Mouse (Mus musculus): ENCODE measurements around the gene Ywhag. TPM values are rescaled to one million over a fixed set of nuclear protein-coding genes. Genes with fewer than 3 reads are reported as not detected.

Ywhag gene
- polyA plus RNA-seq, 1 experiment from 2014 or later: 208 TPM

GRCm38 (mm10) chr5:135879449-135880158, 54.8 kb downstream of the Ywhag start:
- Histone ChIP-seq H3K36me3 (ENCODE audit: control insufficient read depth, insufficient read depth, low read length) (no peaks in the 10 kb centered on the region), H3K4me3 (ENCODE audit: low read depth, low read length) (no peak overlapping the region), H3K4me1 (replicated peaks; ENCODE audit: control insufficient read depth, insufficient read depth, low read length) (no peaks in the 10 kb centered on the region), H3K9ac (ENCODE audit: low read depth, low read length) (no peak overlapping the region), H3K9me3 (ENCODE audit: control insufficient read depth, low read length) (no peaks in the 10 kb centered on the region), H3K27me3 (ENCODE audit: control insufficient read depth, insufficient read depth, low read length) (no peaks in the 10 kb centered on the region), H3K27ac (ENCODE audit: low read depth, low read length) (no peak overlapping the region), H3K4me2 (replicated peaks; ENCODE audit: low read depth, low read length) (no peak overlapping the region)
- 71% methylated on average over 13 of the region's 13 CpGs for WGBS
- no peak for ATAC-seq (ENCODE audit: low FRiP score)
- DNase-seq (ENCODE audit: low spot score): no peak

GRCm38 (mm10) chr5:135877831-135878231, 56.6 kb downstream of the Ywhag start:
- Histone ChIP-seq H3K36me3 (ENCODE audit: control insufficient read depth, insufficient read depth, low read length) (no peaks in the 10 kb centered on the region), H3K4me2 (replicated peaks; ENCODE audit: low read depth, low read length) (peak overlapping the region; percentile 26), H3K27me3 (ENCODE audit: control insufficient read depth, insufficient read depth, low read length) (peaks cover 2% of the 10 kb centered on the region; the same call in 1 of the 2 replicates), H3K4me3 (ENCODE audit: low read depth, low read length) (peak overlapping the region; percentile 1; the same call in 1 of the 2 replicates), H3K4me1 (replicated peaks; ENCODE audit: control insufficient read depth, insufficient read depth, low read length) (no peaks in the 10 kb centered on the region), H3K27ac (ENCODE audit: low read depth, low read length) (no peak overlapping the region), H3K9me3 (ENCODE audit: control insufficient read depth, low read length) (no peaks in the 10 kb centered on the region), H3K9ac (ENCODE audit: low read depth, low read length) (no peak overlapping the region)
- WGBS: 1% methylated on average over 16 of the region's 16 CpGs
- DNase-seq (ENCODE audit: low spot score): peak; percentile 78
- no peak for ATAC-seq (ENCODE audit: low FRiP score)

DNA sequence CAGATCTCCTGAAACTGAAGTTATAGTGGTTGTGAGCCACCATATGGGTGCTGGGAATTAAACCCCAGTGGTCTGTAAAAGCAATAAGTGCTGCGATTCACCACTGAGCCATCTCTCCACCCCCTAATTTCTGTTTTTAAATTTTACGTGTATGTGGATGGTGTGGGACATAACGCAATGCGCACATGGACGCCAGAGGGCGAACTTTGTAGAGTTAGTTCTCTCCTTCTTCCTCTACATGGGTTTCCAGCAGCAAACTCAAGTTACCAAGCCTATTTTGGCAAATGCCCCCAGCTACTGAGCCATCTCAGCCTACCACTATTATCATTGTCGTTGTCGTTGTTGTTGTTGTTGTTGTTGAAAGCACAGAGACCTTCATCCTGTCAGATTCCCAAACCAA, 57.2 kb downstream of the Ywhag start:
- Histone ChIP-seq H3K27ac (ENCODE audit: low read depth, low read length) (no peak overlapping the region), H3K27me3 (ENCODE audit: control insufficient read depth, insufficient read depth, low read length) (peaks cover 2% of the 10 kb centered on the region), H3K4me3 (ENCODE audit: low read depth, low read length) (no peak overlapping the region), H3K9me3 (ENCODE audit: control insufficient read depth, low read length) (no peaks in the 10 kb centered on the region), H3K4me1 (replicated peaks; ENCODE audit: control insufficient read depth, insufficient read depth, low read length) (no peaks in the 10 kb centered on the region), H3K9ac (ENCODE audit: low read depth, low read length) (no peak overlapping the region), H3K36me3 (ENCODE audit: control insufficient read depth, insufficient read depth, low read length) (no peaks in the 10 kb centered on the region), H3K4me2 (replicated peaks; ENCODE audit: low read depth, low read length) (no peak overlapping the region; the same call in 1 of the 2 replicates)
- DNase-seq (ENCODE audit: low spot score) (peak; percentile 81), ATAC-seq (ENCODE audit: low FRiP score) (no peak)
- WGBS: 19% methylated on average over 8 of the region's 8 CpGs

GRCm38 (mm10) chr5:135873753-135874152, 60.7 kb downstream of the Ywhag start:
- H3K27me3 ChIP-seq (ENCODE audit: control insufficient read depth, insufficient read depth, low read length): peaks cover 15% of the 10 kb centered on the region
- ATAC-seq (ENCODE audit: low FRiP score) (no peak), DNase-seq (ENCODE audit: low spot score) (no peak)
- H3K4me2 ChIP-seq (replicated peaks; ENCODE audit: low read depth, low read length): no peak overlapping the region
- no peaks in the 10 kb centered on the region for H3K9me3 ChIP-seq (ENCODE audit: control insufficient read depth, low read length)
- 58% methylated on average over 9 of the region's 9 CpGs for WGBS
- H3K27ac ChIP-seq (ENCODE audit: low read depth, low read length): no peak overlapping the region
- H3K36me3 ChIP-seq (ENCODE audit: control insufficient read depth, insufficient read depth, low read length): no peaks in the 10 kb centered on the region
- no peak overlapping the region for H3K9ac ChIP-seq (ENCODE audit: low read depth, low read length)
- H3K4me3 ChIP-seq (ENCODE audit: low read depth, low read length): no peak overlapping the region
- peaks cover 2% of the 10 kb centered on the region for H3K4me1 ChIP-seq (replicated peaks; ENCODE audit: control insufficient read depth, insufficient read depth, low read length)

GRCm38 (mm10) chr5:135872996-135873395, 61.4 kb downstream of the Ywhag start:
- H3K4me2 ChIP-seq (replicated peaks; ENCODE audit: low read depth, low read length): no peak overlapping the region
- no peak overlapping the region; the same call in 1 of the 2 replicates for H3K9ac ChIP-seq (ENCODE audit: low read depth, low read length)
- 17% methylated on average over 16 of the region's 16 CpGs for WGBS
- DNase-seq (ENCODE audit: low spot score) (no peak), ATAC-seq (ENCODE audit: low FRiP score) (no peak)
- H3K27me3 ChIP-seq (ENCODE audit: control insufficient read depth, insufficient read depth, low read length): peaks cover 21% of the 10 kb centered on the region
- peaks cover 5% of the 10 kb centered on the region for H3K4me1 ChIP-seq (replicated peaks; ENCODE audit: control insufficient read depth, insufficient read depth, low read length)
- H3K9me3 ChIP-seq (ENCODE audit: control insufficient read depth, low read length): no peaks in the 10 kb centered on the region
- no peak overlapping the region for H3K27ac ChIP-seq (ENCODE audit: low read depth, low read length)
- H3K36me3 ChIP-seq (ENCODE audit: control insufficient read depth, insufficient read depth, low read length): no peaks in the 10 kb centered on the region
- H3K4me3 ChIP-seq (ENCODE audit: low read depth, low read length): no peak overlapping the region

DNA sequence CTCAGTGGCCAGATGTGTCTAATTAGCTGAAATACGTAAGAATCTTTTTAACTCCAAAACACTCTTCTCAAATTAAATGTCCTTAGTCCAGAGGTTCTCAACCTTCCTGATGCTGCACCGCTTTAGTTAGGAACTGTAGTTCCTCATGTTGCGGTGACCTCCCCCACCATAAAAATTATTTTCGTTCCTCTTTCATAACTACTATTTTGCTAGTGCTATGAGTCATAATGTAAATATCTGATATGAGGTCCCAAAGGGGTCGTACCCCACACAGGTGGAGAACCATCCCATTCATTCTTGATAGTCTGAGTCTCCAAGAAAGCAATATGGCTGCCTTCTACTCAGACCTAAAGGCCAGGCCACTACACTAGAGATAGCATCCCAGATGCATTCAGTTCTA, 63.9 kb downstream of the Ywhag start:
- DNase-seq (ENCODE audit: low spot score) (no peak), ATAC-seq (ENCODE audit: low FRiP score) (no peak)

GRCm38 (mm10) chr5:135869661-135870423, 64.6 kb downstream of the Ywhag start:
- H3K36me3 ChIP-seq (ENCODE audit: control insufficient read depth, insufficient read depth, low read length): no peaks in the 10 kb centered on the region
- peaks cover 36% of the 10 kb centered on the region for H3K27me3 ChIP-seq (ENCODE audit: control insufficient read depth, insufficient read depth, low read length)
- DNase-seq (ENCODE audit: low spot score) (no peak), ATAC-seq (ENCODE audit: low FRiP score) (no peak)
- H3K4me3 ChIP-seq (ENCODE audit: low read depth, low read length): no peak overlapping the region
- peaks cover 9% of the 10 kb centered on the region for H3K4me1 ChIP-seq (replicated peaks; ENCODE audit: control insufficient read depth, insufficient read depth, low read length)
- H3K27ac ChIP-seq (ENCODE audit: low read depth, low read length): no peak overlapping the region
- 57% methylated on average over 14 of the region's 14 CpGs for WGBS
- H3K9ac ChIP-seq (ENCODE audit: low read depth, low read length): no peak overlapping the region
- no peak overlapping the region for H3K4me2 ChIP-seq (replicated peaks; ENCODE audit: low read depth, low read length)
- no peaks in the 10 kb centered on the region for H3K9me3 ChIP-seq (ENCODE audit: control insufficient read depth, low read length)

More for the DNA sequence above, 63.9 kb downstream of the Ywhag start:
- Histone ChIP-seq H3K9ac (ENCODE audit: low read depth, low read length) (no peak overlapping the region), H3K4me3 (ENCODE audit: low read depth, low read length) (no peak overlapping the region), H3K9me3 (ENCODE audit: control insufficient read depth, low read length) (no peaks in the 10 kb centered on the region), H3K27ac (ENCODE audit: low read depth, low read length) (no peak overlapping the region), H3K36me3 (ENCODE audit: control insufficient read depth, insufficient read depth, low read length) (no peaks in the 10 kb centered on the region), H3K4me2 (replicated peaks; ENCODE audit: low read depth, low read length) (no peak overlapping the region), H3K4me1 (replicated peaks; ENCODE audit: control insufficient read depth, insufficient read depth, low read length) (peaks cover 9% of the 10 kb centered on the region), H3K27me3 (ENCODE audit: control insufficient read depth, insufficient read depth, low read length) (peaks cover 36% of the 10 kb centered on the region)
- WGBS: 90% methylated on average over 5 of the region's 5 CpGs

DNA sequence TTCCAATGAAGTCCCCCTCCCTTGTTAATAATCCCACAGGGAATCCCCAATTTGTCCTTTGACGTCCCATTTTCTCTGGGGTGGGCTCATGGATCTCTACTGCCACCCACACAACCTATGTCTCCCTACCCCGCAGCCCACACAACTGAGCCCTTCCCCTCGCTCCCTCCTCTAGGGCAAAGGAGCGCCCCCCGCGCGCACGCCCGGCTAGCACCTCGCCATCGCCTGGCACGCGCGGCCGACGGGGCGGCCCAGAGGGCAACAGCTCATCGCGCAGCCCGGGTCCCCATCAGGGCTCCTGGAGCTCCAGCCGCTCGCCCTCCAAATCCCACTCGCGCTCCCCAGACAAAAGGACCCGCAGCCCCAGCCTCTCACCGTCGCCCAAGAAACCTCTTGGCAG, 65.8 kb downstream of the Ywhag start:
- Histone ChIP-seq H3K4me1 (replicated peaks; ENCODE audit: control insufficient read depth, insufficient read depth, low read length) (peaks cover 9% of the 10 kb centered on the region), H3K9me3 (ENCODE audit: control insufficient read depth, low read length) (no peaks in the 10 kb centered on the region), H3K27me3 (ENCODE audit: control insufficient read depth, insufficient read depth, low read length) (peaks cover 36% of the 10 kb centered on the region), H3K4me3 (ENCODE audit: low read depth, low read length) (peak overlapping the region; percentile 44), H3K27ac (ENCODE audit: low read depth, low read length) (no peak overlapping the region), H3K36me3 (ENCODE audit: control insufficient read depth, insufficient read depth, low read length) (no peaks in the 10 kb centered on the region), H3K4me2 (replicated peaks; ENCODE audit: low read depth, low read length) (peak overlapping the region; percentile 93), H3K9ac (ENCODE audit: low read depth, low read length) (peak overlapping the region; percentile 64; the same call in 1 of the 2 replicates)
- 0 out of 2 replicates have a peak, but pooled peaks have one; percentile 3 for ATAC-seq (ENCODE audit: low FRiP score)
- no peak for DNase-seq (ENCODE audit: low spot score)
- WGBS: 3% methylated on average over 27 of the region's 27 CpGs
